Comparison of ENCODE assay signal across 8 mouse cellular contexts in the genomic region with DNA sequence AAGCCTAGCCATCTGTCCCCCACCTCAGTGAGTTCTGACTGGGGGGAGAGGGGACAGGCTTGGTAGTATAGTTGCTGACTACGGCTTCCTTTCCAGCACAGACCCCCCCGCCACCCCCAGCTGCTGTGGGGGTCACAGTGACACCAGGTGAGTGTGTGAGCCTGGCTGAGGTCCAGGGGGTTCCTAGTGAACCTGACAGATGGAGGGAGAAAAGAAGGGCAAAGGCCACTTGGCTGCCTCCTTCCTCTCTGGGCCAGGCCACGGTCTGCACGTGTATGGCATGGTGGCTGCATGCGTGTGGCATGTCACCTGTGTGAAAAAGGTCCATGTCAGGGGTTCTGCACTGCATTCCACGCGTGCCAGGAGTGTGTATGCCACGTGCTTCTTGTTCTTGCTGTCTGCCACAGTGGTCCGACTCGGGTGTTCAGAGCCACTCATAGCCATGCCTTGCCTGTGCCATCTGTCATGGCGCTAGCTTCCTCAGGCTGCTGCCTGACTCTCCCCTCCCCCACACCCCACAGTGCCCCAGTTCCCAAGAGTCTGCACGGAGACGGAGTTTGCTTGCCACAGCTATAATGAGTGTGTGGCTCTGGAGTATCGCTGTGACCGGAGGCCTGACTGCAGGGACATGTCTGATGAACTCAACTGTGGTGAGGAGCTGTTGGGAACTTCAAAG. TPM values are rescaled to one million over a fixed set of nuclear protein-coding genes. Genes with fewer than 3 reads are reported as not detected.
DNase-seq lines count a peak whose midpoint lies in the region; ATAC-seq and TF ChIP-seq lines count a peak whose summit lies in the region.
"Had no signal": no experiment of that assay in that cellular context is flagged by ENCODE, and none has a peak within 500 bp of the region (broad histone marks: within the 10 kb centered on the region; RNA-seq: fewer than 3 reads in every experiment).

No protein-coding gene starts in this region.

- H3K27me3 ChIP-seq in liver, postnatal 0 days (ENCODE audit: insufficient read depth, low read length): no peaks in the 10 kb centered on the region
- no peaks in the 10 kb centered on the region for H3K27me3 ChIP-seq in liver, embryonic 11.5 days (replicated peaks; ENCODE audit: control insufficient read depth, insufficient read depth, low read length)
- H3K27me3 ChIP-seq in embryonic facial prominence, embryonic 15.5 days: no peaks in the 10 kb centered on the region
- H3K27me3 ChIP-seq: liver, embryonic 15.5 days had no signal

- no peaks in the 10 kb centered on the region for H3K9me3 ChIP-seq in liver, postnatal 0 days (ENCODE audit: low read length)
- no peaks in the 10 kb centered on the region for H3K9me3 ChIP-seq in liver, embryonic 11.5 days (ENCODE audit: control insufficient read depth, low read length)
- no peaks in the 10 kb centered on the region for H3K9me3 ChIP-seq in embryonic facial prominence, embryonic 15.5 days (replicated peaks)
- H3K9me3 ChIP-seq: liver, embryonic 15.5 days had no signal

- 83% methylated on average over 15 of the region's 15 CpGs for WGBS in liver, postnatal 0 days (ENCODE audit: insufficient replicate concordance)
- 86% methylated on average over 15 of the region's 15 CpGs for WGBS in liver, embryonic 11.5 days
- WGBS in embryonic facial prominence, embryonic 15.5 days: 86% methylated on average over 15 of the region's 15 CpGs

- H3K4me2 ChIP-seq in liver, postnatal 0 days (ENCODE audit: low read depth, low read length): no peak overlapping the region
- no peak overlapping the region for H3K4me2 ChIP-seq in liver, embryonic 11.5 days
- no peak overlapping the region for H3K4me2 ChIP-seq in embryonic facial prominence, embryonic 15.5 days (replicated peaks)
- H3K4me2 ChIP-seq: liver, embryonic 15.5 days had no signal

- H3K27ac ChIP-seq in liver, postnatal 0 days (ENCODE audit: low read depth): no peak overlapping the region
- no peak overlapping the region for H3K27ac ChIP-seq in liver, embryonic 11.5 days (ENCODE audit: low read depth, low read length)
- H3K27ac ChIP-seq in brown adipose tissue, adult 24 weeks (replicated peaks; ENCODE audit: low read depth, low read length): 0 out of 2 replicates have a peak overlapping the region, but pooled peaks have one; percentile 18
- H3K27ac ChIP-seq in embryonic facial prominence, embryonic 15.5 days (replicated peaks): no peak overlapping the region
- H3K27ac ChIP-seq: liver, embryonic 15.5 days had no signal

- H3K9ac ChIP-seq in liver, postnatal 0 days (replicated peaks): no peak overlapping the region
- no peak overlapping the region for H3K9ac ChIP-seq in liver, embryonic 11.5 days (ENCODE audit: low read depth, low read length)
- H3K9ac ChIP-seq in embryonic facial prominence, embryonic 15.5 days: no peak overlapping the region
- H3K9ac ChIP-seq: liver, embryonic 15.5 days had no signal

- H3K4me1 ChIP-seq in liver, postnatal 0 days (ENCODE audit: insufficient read depth): no peaks in the 10 kb centered on the region
- no peaks in the 10 kb centered on the region for H3K4me1 ChIP-seq in liver, embryonic 11.5 days (replicated peaks; ENCODE audit: control insufficient read depth, insufficient read depth, low read length)
- peaks cover 4% of the 10 kb centered on the region for H3K4me1 ChIP-seq in brown adipose tissue, adult 24 weeks (ENCODE audit: control insufficient read depth, insufficient read depth, insufficient read length, low read length)
- H3K4me1 ChIP-seq in embryonic facial prominence, embryonic 15.5 days: no peaks in the 10 kb centered on the region
- H3K4me1 ChIP-seq: liver, embryonic 15.5 days had no signal

- H3K4me3 ChIP-seq in liver, postnatal 0 days (ENCODE audit: low read depth, low read length): no peak overlapping the region
- H3K4me3 ChIP-seq in liver, embryonic 11.5 days (ENCODE audit: low read depth, low read length): no peak overlapping the region
- H3K4me3 ChIP-seq in brown adipose tissue, adult 24 weeks (ENCODE audit: insufficient read depth, low read depth, low read length): no peak overlapping the region
- no peak overlapping the region for H3K4me3 ChIP-seq in embryonic facial prominence, embryonic 15.5 days (replicated peaks)
- H3K4me3 ChIP-seq: liver, embryonic 15.5 days had no signal

- ATAC-seq in liver, postnatal 0 days: peak; percentile 43; the same call in 1 of the 2 replicates
- ATAC-seq in liver, embryonic 11.5 days (replicated peaks; ENCODE audit: low FRiP score): no peak
- ATAC-seq in embryonic facial prominence, embryonic 15.5 days (ENCODE audit: insufficient number of reproducible peaks, low FRiP score, low TSS enrichment, low read depth): peak; percentile 10; the same call in 1 of the 2 replicates

- no peaks in the 10 kb centered on the region; the same call in 1 of the 2 replicates for H3K36me3 ChIP-seq in liver, postnatal 0 days (replicated peaks; ENCODE audit: insufficient read depth, low read length)
- peaks cover 14% of the 10 kb centered on the region for H3K36me3 ChIP-seq in liver, embryonic 11.5 days (ENCODE audit: control insufficient read depth, insufficient read depth, low read length)
- H3K36me3 ChIP-seq in embryonic facial prominence, embryonic 15.5 days: peaks cover 74% of the 10 kb centered on the region
- H3K36me3 ChIP-seq: liver, embryonic 15.5 days had no signal

- no peak for TF ChIP-seq CTCF in liver, postnatal 0 days (IDR thresholded peaks at IDR 0.05; ENCODE audit: low read depth)

- no peak for TF ChIP-seq EP300 in liver, postnatal 0 days (IDR thresholded peaks at IDR 0.05; ENCODE audit: low read depth)

- no peak for DNase-seq in liver, postnatal 0 days
- DNase-seq in liver, embryonic 11.5 days (ENCODE audit: low spot score): no peak
- peak; percentile 75 to 85 for DNase-seq in kidney, postnatal 25 days
- DNase-seq in heart, adult 11 months: no peak
- DNase-seq in Muller cell, postnatal 12 days (ENCODE audit: inconsistent ontology term): no peak

RNA-seq across cellular contexts. Expression of gene Hspg2, which starts 41.6 kb away (rescaled TPM):
- polyA plus RNA-seq in liver, postnatal 0 days (2015; fragmentation: Nextera tagmentation; extraction: Ambion mirVana): 5.1 TPM in 2 replicates
- 19.9 and 20.8 TPM in 2 replicates for polyA plus RNA-seq in liver, embryonic 11.5 days (2014; fragmentation: Nextera tagmentation; extraction: Ambion mirVana)
- polyA plus RNA-seq in brown adipose tissue, adult 24 weeks (2012; ENCODE audit: insufficient read depth, insufficient read length, missing spikeins): 32.5 and 49.7 TPM in 2 replicates
- polyA plus RNA-seq in embryonic facial prominence, embryonic 15.5 days (2015; fragmentation: Nextera tagmentation; extraction: Ambion mirVana): 48.5 and 49.1 TPM in 2 replicates

RNA-seq across cellular contexts. Expression of gene 1700013G24Rik, which starts 57.1 kb away (rescaled TPM):
- not detected in 2 replicates for polyA plus RNA-seq in liver, postnatal 0 days (2015; fragmentation: Nextera tagmentation; extraction: Ambion mirVana)
- polyA plus RNA-seq in liver, embryonic 11.5 days (2014; fragmentation: Nextera tagmentation; extraction: Ambion mirVana): not detected in 2 replicates
- polyA plus RNA-seq in brown adipose tissue, adult 24 weeks (2012; ENCODE audit: insufficient read depth, insufficient read length, missing spikeins): not detected in 2 replicates
- not detected in 2 replicates for polyA plus RNA-seq in embryonic facial prominence, embryonic 15.5 days (2015; fragmentation: Nextera tagmentation; extraction: Ambion mirVana)
- polyA plus RNA-seq: liver, embryonic 15.5 days had no signal

Comparison
In these comparisons a context has a peak if more than half of its experiments do, and no peak if none do; other contexts are left out.
1. DNase-seq: peak in kidney, postnatal 25 days (2 of 2); none in liver, postnatal 0 days (single experiment), liver, embryonic 11.5 days (single experiment), heart, adult 11 months (single experiment) and Muller cell, postnatal 12 days (single experiment).